Mouse (Mus musculus): ENCODE measurements at regions not wholly inside any gene's neighbourhood (a gene's known extent, or its start where the extent isn't known, plus 50 kb on each side); places are given as distances from the start of the nearest gene placed in this dataset.

- intact Hi-C loops (cut with DNase I), result no loop called here
- no peak for DNase-seq
Measured at GRCm38 (mm10) chr14:114374847-114375246, 717.2 kb upstream of the Gpc5 start.

- DNase-seq, result no peak
- intact Hi-C loops (cut with DNase I), result no loop called here
Measured at GRCm38 (mm10) chr14:114398861-114399557, 693.0 kb upstream of the Gpc5 start.

- intact Hi-C loops (cut with DNase I), result no loop called here
- no peak for DNase-seq
Measured at GRCm38 (mm10) chr14:114418851-114419250, 673.2 kb upstream of the Gpc5 start.

- no peak for DNase-seq
- intact Hi-C loops (cut with DNase I), result no loop called here
Measured at GRCm38 (mm10) chr14:114425475-114425874, 666.5 kb upstream of the Gpc5 start.
